Comparison of ENCODE assay signal across 23 mouse cellular contexts in genomic region chr10:81390678-81390965, GRCm38 (mm10). TPM values are rescaled to one million over a fixed set of nuclear protein-coding genes. Genes with fewer than 3 reads are reported as not detected.
DNase-seq lines count a peak whose midpoint lies in the region; ATAC-seq lines count a peak whose summit lies in the region.
"Had no signal": no experiment of that assay in that cellular context is flagged by ENCODE, and none has a peak within 500 bp of the region (broad histone marks: within the 10 kb centered on the region; RNA-seq: fewer than 3 reads in every experiment).

No protein-coding gene starts in this region.

- WGBS in heart, embryonic 12.5 days = 84% methylated on average over 13 of the region's 13 CpGs
- 93% methylated on average over 13 of the region's 13 CpGs for WGBS in midbrain, embryonic 10.5 days
- 88% methylated on average over 13 of the region's 13 CpGs for WGBS in midbrain, embryonic 11.5 days
- 92% methylated on average over 13 of the region's 13 CpGs for WGBS in neural tube, embryonic 15.5 days

- no peaks in the 10 kb centered on the region for H3K27me3 ChIP-seq in heart, embryonic 12.5 days (replicated peaks)
- H3K27me3 ChIP-seq in midbrain, embryonic 10.5 days (ENCODE audit: low read depth, poor library complexity, severe bottlenecking) = 0 out of 2 replicates have a peak, but pooled peaks cover 4% of the 10 kb centered on the region
- H3K27me3 ChIP-seq in midbrain, embryonic 11.5 days (ENCODE audit: control insufficient read depth, insufficient read depth, low read length) = no peaks in the 10 kb centered on the region
- H3K27me3 ChIP-seq in neural tube, embryonic 15.5 days (replicated peaks) = no peaks in the 10 kb centered on the region
- H3K27me3 ChIP-seq: CH12.LX; embryonic facial prominence, embryonic 15.5 days; hindbrain, embryonic 15.5 days had no signal

- H3K36me3 ChIP-seq in heart, embryonic 12.5 days = peaks cover 34% of the 10 kb centered on the region
- H3K36me3 ChIP-seq in midbrain, embryonic 10.5 days = peaks cover 49% of the 10 kb centered on the region
- peaks cover 16% of the 10 kb centered on the region for H3K36me3 ChIP-seq in midbrain, embryonic 11.5 days (ENCODE audit: control insufficient read depth, insufficient read depth, low read length)
- H3K36me3 ChIP-seq in neural tube, embryonic 15.5 days = peaks cover 35% of the 10 kb centered on the region

- intact Hi-C loops in heart, postnatal 10 days (cut with DNase I) = loop anchor here (2.0 kb wide), 1 partner anchor 16 kb away; no protein-coding TSS in a partner anchor

- H3K4me2 ChIP-seq in heart, embryonic 12.5 days = no peak overlapping the region
- H3K4me2 ChIP-seq in midbrain, embryonic 11.5 days = no peak overlapping the region
- no peak overlapping the region for H3K4me2 ChIP-seq in neural tube, embryonic 15.5 days
- H3K4me2 ChIP-seq: embryonic facial prominence, embryonic 15.5 days; heart, embryonic 11.5 days; hindbrain, embryonic 15.5 days had no signal

- peaks cover 37% of the 10 kb centered on the region for H3K4me1 ChIP-seq in heart, embryonic 12.5 days (replicated peaks)
- peaks cover 45% of the 10 kb centered on the region for H3K4me1 ChIP-seq in midbrain, embryonic 10.5 days
- H3K4me1 ChIP-seq in midbrain, embryonic 11.5 days (ENCODE audit: control insufficient read depth, insufficient read depth, low read length) = peaks cover 11% of the 10 kb centered on the region
- H3K4me1 ChIP-seq in neural tube, embryonic 15.5 days = peaks cover 38% of the 10 kb centered on the region

- H3K9ac ChIP-seq in heart, embryonic 12.5 days = 0 out of 2 replicates have a peak overlapping the region, but pooled peaks have one; percentile 52
- no peak overlapping the region for H3K9ac ChIP-seq in midbrain, embryonic 11.5 days (ENCODE audit: low read length)
- H3K9ac ChIP-seq in neural tube, embryonic 15.5 days (replicated peaks) = 0 out of 2 replicates have a peak overlapping the region, but pooled peaks have one; percentile 0
- H3K9ac ChIP-seq: embryonic facial prominence, embryonic 15.5 days; hindbrain, embryonic 15.5 days had no signal

- peak; percentile 55 for DNase-seq in cerebellum, adult 11-12 months
- no peak for DNase-seq in cerebellum, adult 18-20 months
- no peak for DNase-seq in heart, postnatal 10 days
- no peak for DNase-seq in midbrain, embryonic 10.5 days (ENCODE audit: low spot score)
- DNase-seq in midbrain, embryonic 11.5 days (ENCODE audit: low spot score, missing footprints) = no peak
- DNase-seq: adrenal gland, adult 2 months; cerebellum, adult 9-10 months; cerebellum, postnatal 36 days; heart, adult 18-20 months; heart, postnatal 14 days; kidney, adult 8-10 months had no signal

- no peaks in the 10 kb centered on the region for H3K9me3 ChIP-seq in heart, embryonic 12.5 days (replicated peaks)
- no peaks in the 10 kb centered on the region for H3K9me3 ChIP-seq in midbrain, embryonic 10.5 days (replicated peaks)
- no peaks in the 10 kb centered on the region for H3K9me3 ChIP-seq in midbrain, embryonic 11.5 days (ENCODE audit: control insufficient read depth, low read length)
- H3K9me3 ChIP-seq in neural tube, embryonic 15.5 days (replicated peaks) = no peaks in the 10 kb centered on the region
- H3K9me3 ChIP-seq: embryonic facial prominence, embryonic 15.5 days; forebrain, embryonic 10.5 days; hindbrain, embryonic 10.5 days; hindbrain, embryonic 15.5 days had no signal

- H3K4me3 ChIP-seq in heart, embryonic 12.5 days = no peak overlapping the region
- no peak overlapping the region for H3K4me3 ChIP-seq in midbrain, embryonic 10.5 days
- H3K4me3 ChIP-seq in midbrain, embryonic 11.5 days (ENCODE audit: low read depth, low read length) = no peak overlapping the region
- H3K4me3 ChIP-seq in neural tube, embryonic 15.5 days (replicated peaks) = no peak overlapping the region
- H3K4me3 ChIP-seq: embryonic facial prominence, embryonic 15.5 days; erythroblast, embryonic 14.5 days; forebrain, embryonic 10.5 days; hindbrain, embryonic 10.5 days; hindbrain, embryonic 15.5 days had no signal

- H3K27ac ChIP-seq in heart, embryonic 12.5 days (ENCODE audit: poor library complexity, severe bottlenecking) = no peak overlapping the region
- peak overlapping the region; percentile 24; the same call in 1 of the 2 replicates for H3K27ac ChIP-seq in midbrain, embryonic 10.5 days (replicated peaks)
- no peak overlapping the region for H3K27ac ChIP-seq in midbrain, embryonic 11.5 days (ENCODE audit: low read depth, low read length)
- H3K27ac ChIP-seq in neural tube, embryonic 15.5 days (replicated peaks) = no peak overlapping the region
- H3K27ac ChIP-seq: embryonic facial prominence, embryonic 15.5 days; hindbrain, embryonic 15.5 days had no signal

- no peak for ATAC-seq in heart, embryonic 12.5 days (ENCODE audit: insufficient number of reproducible peaks, low FRiP score)
- ATAC-seq in midbrain, embryonic 11.5 days (ENCODE audit: low FRiP score) = no peak
- ATAC-seq in neural tube, embryonic 15.5 days (ENCODE audit: low FRiP score) = no peak
- ATAC-seq: inflammation-experienced regulatory T-cells, adult 6 months; intestine, postnatal 0 days had no signal

RNA-seq across cellular contexts. Expression of gene Gm48552, which starts 1.8 kb away (rescaled TPM):
- 1.2 and 1.8 TPM in 2 replicates for polyA plus RNA-seq in heart, embryonic 12.5 days (2016; fragmentation: Nextera tagmentation; extraction: Ambion mirVana)
- total RNA-seq in heart, postnatal 10 days (2021) = under 1 TPM; 0.77 to 0.98 TPM
- polyA plus RNA-seq in midbrain, embryonic 10.5 days (2016; fragmentation: Nextera tagmentation; extraction: Ambion mirVana) = 1.7 and 2.9 TPM in 2 replicates
- 0.20 and 0.47 TPM in 2 replicates for polyA plus RNA-seq in midbrain, embryonic 11.5 days (2014; fragmentation: Nextera tagmentation; extraction: Ambion mirVana)
- 3.4 and 3.6 TPM in 2 replicates for polyA plus RNA-seq in neural tube, embryonic 15.5 days (2015; fragmentation: Nextera tagmentation; extraction: Ambion mirVana)

RNA-seq across cellular contexts. Expression of gene Smim24, which starts 2.2 kb away (rescaled TPM):
- polyA plus RNA-seq in heart, embryonic 12.5 days (2016; fragmentation: Nextera tagmentation; extraction: Ambion mirVana) = 2.9 and 4.3 TPM in 2 replicates
- total RNA-seq in heart, postnatal 10 days (2021) = 1 to 10 TPM; 1.3 to 2.2 TPM
- polyA plus RNA-seq in midbrain, embryonic 10.5 days (2016; fragmentation: Nextera tagmentation; extraction: Ambion mirVana) = 1.7 and 2.3 TPM in 2 replicates
- 2.3 and 2.7 TPM in 2 replicates for polyA plus RNA-seq in midbrain, embryonic 11.5 days (2014; fragmentation: Nextera tagmentation; extraction: Ambion mirVana)
- 2.5 and 9.3 TPM in 2 replicates for polyA plus RNA-seq in neural tube, embryonic 15.5 days (2015; fragmentation: Nextera tagmentation; extraction: Ambion mirVana)
- total RNA-seq: gastrocnemius, adult 8-10 months had no signal
- polyA plus RNA-seq: erythroblast, embryonic 14.5 days had no signal

RNA-seq across cellular contexts. Expression of gene Gm48551, which starts 6.4 kb away (rescaled TPM):
- 1.9 and 2.2 TPM in 2 replicates for polyA plus RNA-seq in heart, embryonic 12.5 days (2016; fragmentation: Nextera tagmentation; extraction: Ambion mirVana)
- total RNA-seq in heart, postnatal 10 days (2021) = under 1 TPM; 0.74 to 0.87 TPM
- polyA plus RNA-seq in midbrain, embryonic 10.5 days (2016; fragmentation: Nextera tagmentation; extraction: Ambion mirVana) = 2.9 and 3.4 TPM in 2 replicates
- polyA plus RNA-seq in midbrain, embryonic 11.5 days (2014; fragmentation: Nextera tagmentation; extraction: Ambion mirVana) = 2.7 and 2.9 TPM in 2 replicates
- 5.7 and 7.2 TPM in 2 replicates for polyA plus RNA-seq in neural tube, embryonic 15.5 days (2015; fragmentation: Nextera tagmentation; extraction: Ambion mirVana)

RNA-seq across cellular contexts. Expression of gene Dohh, which starts 6.4 kb away (rescaled TPM):
- 66.7 and 66.9 TPM in 2 replicates for polyA plus RNA-seq in heart, embryonic 12.5 days (2016; fragmentation: Nextera tagmentation; extraction: Ambion mirVana)
- total RNA-seq in heart, postnatal 10 days (2021) = 10 to 100 TPM; 53.2 to 57.5 TPM
- polyA plus RNA-seq in midbrain, embryonic 10.5 days (2016; fragmentation: Nextera tagmentation; extraction: Ambion mirVana) = 93.4 and 98.7 TPM in 2 replicates
- polyA plus RNA-seq in midbrain, embryonic 11.5 days (2014; fragmentation: Nextera tagmentation; extraction: Ambion mirVana) = 43.3 and 53.7 TPM in 2 replicates
- 101 TPM in 2 replicates for polyA plus RNA-seq in neural tube, embryonic 15.5 days (2015; fragmentation: Nextera tagmentation; extraction: Ambion mirVana)

RNA-seq across cellular contexts. Expression of gene Fzr1, which starts 12.3 kb away (rescaled TPM):
- 96.4 and 99.5 TPM in 2 replicates for polyA plus RNA-seq in heart, embryonic 12.5 days (2016; fragmentation: Nextera tagmentation; extraction: Ambion mirVana)
- total RNA-seq in heart, postnatal 10 days (2021) = 10 to 100 TPM; 39.7 to 41.2 TPM
- polyA plus RNA-seq in midbrain, embryonic 10.5 days (2016; fragmentation: Nextera tagmentation; extraction: Ambion mirVana) = 138 and 146 TPM in 2 replicates
- 94.3 and 104 TPM in 2 replicates for polyA plus RNA-seq in midbrain, embryonic 11.5 days (2014; fragmentation: Nextera tagmentation; extraction: Ambion mirVana)
- 132 and 146 TPM in 2 replicates for polyA plus RNA-seq in neural tube, embryonic 15.5 days (2015; fragmentation: Nextera tagmentation; extraction: Ambion mirVana)
